Comparison of ENCODE assay signal across 9 mouse cellular contexts in the genomic region with DNA sequence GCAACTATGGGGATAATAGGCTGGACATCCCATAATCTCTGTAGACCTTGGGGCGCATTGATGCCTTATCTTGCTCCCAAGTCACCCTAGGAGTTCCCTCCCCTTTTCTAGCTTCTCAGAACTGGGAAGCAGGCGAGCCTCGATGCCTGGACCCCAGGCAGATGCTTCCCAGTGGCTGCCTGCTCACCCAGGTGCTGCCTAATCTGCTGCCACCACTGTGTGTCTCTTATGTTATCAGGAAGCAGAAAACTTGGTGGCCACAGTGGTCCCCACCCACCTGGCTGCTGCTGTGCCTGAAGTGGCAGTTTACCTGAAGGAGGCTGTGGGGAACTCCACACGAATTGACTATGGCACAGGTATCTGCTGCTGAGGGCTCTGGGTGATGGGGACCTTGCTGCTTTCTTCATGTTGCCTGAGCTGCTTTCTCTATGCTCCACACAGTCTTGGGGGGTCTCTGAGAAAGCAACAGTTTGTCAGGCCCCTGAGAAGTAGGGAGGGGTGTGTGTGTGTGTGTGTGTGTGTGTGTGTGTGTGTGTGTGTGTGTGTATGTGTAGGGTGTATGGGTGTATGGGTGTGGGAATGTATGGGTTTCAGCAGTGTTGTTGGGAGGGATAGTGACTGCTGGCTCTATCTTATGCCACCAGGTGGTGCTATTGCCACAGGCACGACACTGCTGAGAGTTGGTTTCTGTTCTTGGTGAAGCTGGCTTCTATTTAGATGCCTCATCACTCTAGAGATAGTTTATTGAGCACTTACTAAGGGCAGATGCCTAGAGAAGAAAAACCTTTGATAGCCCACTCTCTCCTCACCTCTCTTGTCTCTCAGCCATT. TPM values are rescaled to one million over a fixed set of nuclear protein-coding genes. Genes with fewer than 3 reads are reported as not detected.
A peak's percentile ranks its signal among the peaks of the same experiment; 100 is the strongest.
DNase-seq lines count a peak whose midpoint lies in the region; ATAC-seq lines count a peak whose summit lies in the region.
"Had no signal": no experiment of that assay in that cellular context is flagged by ENCODE, and none has a peak within 500 bp of the region (broad histone marks: within the 10 kb centered on the region; RNA-seq: fewer than 3 reads in every experiment).

No protein-coding gene starts in this region.

- DNase-seq in MEL-GATA-1-ER (ENCODE audit: extremely low read depth, low read depth) = peak; percentile 38
- DNase-seq in c-Kit-positive CD71-negative TER-119-negative erythroid progenitor cells, embryonic 14.5 days (ENCODE audit: low read depth) = peak; percentile 67
- peak; percentile 70 for DNase-seq in layer of hippocampus, adult 9-10 months (ENCODE audit: low spot score)
- peak; percentile 79 for DNase-seq in retina, postnatal 1 day
- peak; percentile 56 to 67 for DNase-seq in urinary bladder, postnatal 36 days (ENCODE audit: low spot score in 2 of 2)

- H3K4me1 ChIP-seq in lung, embryonic 16.5 days (replicated peaks; ENCODE audit: control insufficient read depth, insufficient read depth, low read length) = peaks cover 13% of the 10 kb centered on the region

- WGBS in lung, embryonic 16.5 days = 48% methylated on average over 5 of the region's 5 CpGs

- H3K27me3 ChIP-seq in lung, embryonic 16.5 days (ENCODE audit: control insufficient read depth, insufficient read depth, low read depth, low read length) = no peaks in the 10 kb centered on the region
- H3K27me3 ChIP-seq: limb, embryonic 12.5 days had no signal

- H3K36me3 ChIP-seq in lung, embryonic 16.5 days (ENCODE audit: control insufficient read depth, insufficient read depth, low read length) = peaks cover 59% of the 10 kb centered on the region

- H3K27ac ChIP-seq in lung, embryonic 16.5 days (ENCODE audit: low read length) = no peak overlapping the region
- H3K27ac ChIP-seq: limb, embryonic 12.5 days had no signal

- no peaks in the 10 kb centered on the region for H3K9me3 ChIP-seq in lung, embryonic 16.5 days (ENCODE audit: control insufficient read depth, low read length)
- H3K9me3 ChIP-seq: limb, embryonic 12.5 days had no signal

- H3K4me3 ChIP-seq in lung, embryonic 16.5 days (ENCODE audit: low read length) = no peak overlapping the region
- H3K4me3 ChIP-seq: limb, embryonic 12.5 days had no signal

- no peak overlapping the region for H3K9ac ChIP-seq in lung, embryonic 16.5 days (ENCODE audit: low read length)
- H3K9ac ChIP-seq: limb, embryonic 12.5 days had no signal

- ATAC-seq in erythroid progenitor cell, adult 5-6 weeks (replicated peaks; ENCODE audit: low FRiP score, poor library complexity, severe bottlenecking) = peak; percentile 78
- peak; percentile 63 to 73; a peak in 2 of 4 replicates for ATAC-seq in hematopoietic stem cell, adult 5-6 weeks (replicated peaks in 1 of 2; ENCODE audit: insufficient read depth in 1 of 2, low FRiP score in 2 of 2, low TSS enrichment in 1 of 2, low read depth in 1 of 2, poor library complexity in 2 of 2, severe bottlenecking in 2 of 2)
- ATAC-seq in lung, embryonic 16.5 days (ENCODE audit: low read depth) = peak; percentile 53

- no peak overlapping the region for H3K4me2 ChIP-seq in lung, embryonic 16.5 days (ENCODE audit: low read depth, low read length)
- H3K4me2 ChIP-seq: limb, embryonic 12.5 days had no signal

RNA-seq across cellular contexts. Expression of gene Ptpa, which starts 19.7 kb away (rescaled TPM):
- total RNA-seq in erythroid progenitor cell, adult 5-6 weeks (2015; ENCODE audit: low replicate concordance) = 118 and 151 TPM in 2 replicates
- 103 and 168 TPM in 2 replicates for total RNA-seq in erythroid progenitor cell, adult 5-6 weeks (2017; ENCODE audit: low replicate concordance)
- total RNA-seq in hematopoietic stem cell, adult 5-6 weeks (2017) = 60.4 and 66.6 TPM in 2 replicates
- 163 TPM in 2 replicates for polyA plus RNA-seq in lung, embryonic 16.5 days (2015; fragmentation: Nextera tagmentation; extraction: Ambion mirVana)

RNA-seq across cellular contexts. Expression of gene Crat, which starts 19.9 kb away (rescaled TPM):
- 80.9 and 111 TPM in 2 replicates for total RNA-seq in erythroid progenitor cell, adult 5-6 weeks (2015; ENCODE audit: low replicate concordance)
- 33.9 and 79.7 TPM in 2 replicates for total RNA-seq in erythroid progenitor cell, adult 5-6 weeks (2017; ENCODE audit: low replicate concordance)
- total RNA-seq in hematopoietic stem cell, adult 5-6 weeks (2017) = 7.1 and 8.9 TPM in 2 replicates
- 39.3 and 42.4 TPM in 2 replicates for polyA plus RNA-seq in lung, embryonic 16.5 days (2015; fragmentation: Nextera tagmentation; extraction: Ambion mirVana)

RNA-seq across cellular contexts. Expression of gene Ier5l, which starts 38.5 kb away (rescaled TPM):
- not detected in 2 replicates for total RNA-seq in erythroid progenitor cell, adult 5-6 weeks (2015; ENCODE audit: low replicate concordance)
- 0.51 TPM in 1 of 2 replicates, not detected in the other for total RNA-seq in erythroid progenitor cell, adult 5-6 weeks (2017; ENCODE audit: low replicate concordance)
- 0.19 and 2.4 TPM in 2 replicates for total RNA-seq in hematopoietic stem cell, adult 5-6 weeks (2017)
- polyA plus RNA-seq in lung, embryonic 16.5 days (2015; fragmentation: Nextera tagmentation; extraction: Ambion mirVana) = 1.1 and 1.5 TPM in 2 replicates

RNA-seq across cellular contexts. Expression of gene Dolpp1, which starts 43.5 kb away (rescaled TPM):
- 4.6 and 14.1 TPM in 2 replicates for total RNA-seq in erythroid progenitor cell, adult 5-6 weeks (2015; ENCODE audit: low replicate concordance)
- 5.4 and 20.9 TPM in 2 replicates for total RNA-seq in erythroid progenitor cell, adult 5-6 weeks (2017; ENCODE audit: low replicate concordance)
- 7.4 and 24.5 TPM in 2 replicates for total RNA-seq in hematopoietic stem cell, adult 5-6 weeks (2017)
- polyA plus RNA-seq in lung, embryonic 16.5 days (2015; fragmentation: Nextera tagmentation; extraction: Ambion mirVana) = 49.6 and 52.6 TPM in 2 replicates
